Mouse (Mus musculus) kidney, embryonic 14.5 days (tissue): ENCODE measurements around the gene Cpa1. TPM values are rescaled to one million over a fixed set of nuclear protein-coding genes. Genes with fewer than 3 reads are reported as not detected.

ENCODE experiments used
- ATAC-seq: fragments of 200-750 bp; cut with Nextera tagmentation; 2 replicates; pipeline ENCODE4 v1.8.0; 2017; ENCODE audit warnings: moderate number of reproducible peaks, mild to moderate bottlenecking, moderate TSS enrichment, moderate library complexity; ENCODE audit not compliant: low FRiP score, low TSS enrichment
- H3K27ac ChIP-seq: fragments of 300-500 bp; sonication (generic); 2 replicates; pipeline ENCODE4 v1.5.1; 2014; ENCODE audit warnings: low read depth, mild to moderate bottlenecking, low read length, moderate library complexity, mixed read lengths
- H3K27me3 ChIP-seq: fragments of 300-500 bp; sonication (generic); 2 replicates; pipeline ENCODE4 v1.6.1; 2014; ENCODE audit warnings: mild to moderate bottlenecking, low read length; ENCODE audit not compliant: control insufficient read depth, insufficient read depth
- H3K36me3 ChIP-seq: fragments of 300-500 bp; sonication (generic); 2 replicates; pipeline ENCODE4 v1.6.1; 2014; ENCODE audit warnings: low read length, mixed read lengths; ENCODE audit not compliant: control insufficient read depth, insufficient read depth
- H3K4me1 ChIP-seq: fragments of 300-500 bp; sonication (generic); 2 replicates; pipeline ENCODE4 v1.6.1; 2014; ENCODE audit warnings: low read length, mixed read lengths; ENCODE audit not compliant: control insufficient read depth, insufficient read depth
- H3K4me2 ChIP-seq: fragments of 300-500 bp; sonication (generic); replicated peaks from 2 replicates; pipeline ENCODE4 v1.6.1; 2014; ENCODE audit warnings: low read depth, mild to moderate bottlenecking, low read length
- H3K4me3 ChIP-seq: fragments of 300-500 bp; sonication (generic); 2 replicates; pipeline ENCODE4 v1.5.1; 2014; ENCODE audit warnings: mild to moderate bottlenecking, low read length
- H3K9ac ChIP-seq: fragments of 300-500 bp; sonication (generic); 2 replicates; pipeline ENCODE4 v1.6.1; 2014; ENCODE audit warnings: low read depth, mild to moderate bottlenecking, low read length, moderate library complexity
- H3K9me3 ChIP-seq: fragments of 300-500 bp; sonication (generic); 2 replicates; pipeline ENCODE4 v1.6.1; 2016; ENCODE audit warnings: low read length; ENCODE audit not compliant: control insufficient read depth
- WGBS: fragments of 180-500 bp; shearing (Covaris S2); extraction: QIAGEN DNeasy Blood & Tissue Kit; methylation state at CpG from one replicate; pipeline ENCODE4 v1.1.7; 2014; 5-methylcytosine and 5-hydroxymethylcytosine counted together
- polyA plus RNA-seq: library from polyadenylated mRNA; unstranded; fragments of >200 nt; fragmentation: Nextera tagmentation; extraction: Ambion mirVana; gene quantifications from 2 replicates; pipeline ENCODE4 v1.2.1, GENCODE M21; 2014

Cpa1 gene
- polyA plus RNA-seq, 1 experiment from 2014 or later: 1.8 TPM

DNA sequence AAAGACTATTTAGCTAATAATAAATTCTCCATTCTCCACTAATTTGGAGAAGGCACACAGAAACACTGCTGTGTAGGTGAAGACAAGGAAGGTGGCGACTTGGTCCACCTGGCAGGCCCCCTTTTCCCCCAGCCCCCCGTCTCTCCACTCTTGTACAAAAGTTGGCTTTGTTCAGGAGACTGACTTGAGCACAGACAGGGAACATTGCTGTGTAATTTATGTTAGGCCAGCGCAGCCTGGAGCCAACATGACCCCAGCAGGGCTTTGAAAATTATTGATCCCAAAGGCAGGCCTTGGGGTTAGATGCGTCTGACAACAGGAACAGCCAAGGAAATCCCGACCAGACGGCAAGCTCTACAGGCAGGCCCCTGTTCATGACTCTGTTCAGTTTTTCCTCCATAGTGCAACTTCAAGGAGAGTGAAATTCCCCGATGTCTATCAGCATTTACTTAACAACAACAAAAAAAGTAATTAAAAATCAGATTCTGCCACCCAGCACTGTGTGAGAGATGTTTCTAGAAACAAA is 34.6 kb upstream of the Cpa1 start:
- Histone ChIP-seq H3K4me1 (peaks cover 23% of the 10 kb centered on the region; the same call in 1 of the 2 replicates), H3K9me3 (no peaks in the 10 kb centered on the region), H3K27ac (no peak overlapping the region), H3K4me2 (no peak overlapping the region), H3K27me3 (no peaks in the 10 kb centered on the region), H3K9ac (no peak overlapping the region), H3K4me3 (no peak overlapping the region), H3K36me3 (no peaks in the 10 kb centered on the region)
- 43% methylated on average over 7 of the region's 7 CpGs for WGBS
- no peak for ATAC-seq

DNA sequence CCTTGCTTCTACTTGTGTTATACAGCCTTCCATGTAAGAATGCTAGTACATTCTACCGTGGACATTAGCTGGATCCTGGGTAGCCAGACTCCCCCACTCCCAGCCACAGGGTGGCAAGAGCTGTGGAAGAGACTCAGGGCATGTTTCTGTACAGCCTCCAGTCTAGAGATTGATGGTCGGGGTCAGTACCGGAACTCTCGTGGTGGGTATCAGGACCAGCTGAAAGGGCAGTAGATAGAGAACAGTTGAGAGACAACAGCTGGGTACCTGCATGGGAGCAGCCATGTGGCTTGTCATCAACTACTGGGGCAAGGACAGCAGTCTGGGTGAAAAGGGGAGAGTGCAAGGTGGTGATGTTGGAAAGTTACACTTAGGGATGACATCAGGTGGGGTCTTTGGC is 33.9 kb upstream of the Cpa1 start:
- Histone ChIP-seq H3K27me3 (no peaks in the 10 kb centered on the region), H3K36me3 (no peaks in the 10 kb centered on the region), H3K4me2 (no peak overlapping the region), H3K4me3 (no peak overlapping the region), H3K9ac (no peak overlapping the region), H3K27ac (no peak overlapping the region), H3K9me3 (no peaks in the 10 kb centered on the region), H3K4me1 (peaks cover 16% of the 10 kb centered on the region; the same call in 1 of the 2 replicates)
- 66% methylated on average over 4 of the region's 4 CpGs for WGBS
- ATAC-seq: no peak

DNA sequence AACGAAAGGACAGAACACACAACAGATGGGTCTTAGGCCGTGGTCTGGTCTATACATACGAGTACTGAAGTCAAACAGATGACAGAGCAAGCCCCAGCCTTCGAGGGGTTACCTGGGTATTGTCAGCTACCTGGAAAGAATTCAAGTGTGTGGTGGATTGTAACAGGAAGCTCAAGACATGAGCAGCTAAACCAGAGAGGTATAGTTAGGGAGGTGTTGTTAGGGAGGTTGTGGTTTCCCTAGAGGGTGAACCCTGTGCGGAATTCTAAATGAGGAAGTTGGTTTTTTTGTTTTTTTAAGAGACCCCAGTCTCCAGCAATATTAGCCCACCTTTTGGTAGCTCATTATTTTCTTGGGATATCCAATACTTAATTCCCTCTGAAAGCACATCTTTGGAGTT is 33.3 kb upstream of the Cpa1 start:
- H3K4me1 ChIP-seq: peaks cover 14% of the 10 kb centered on the region; the same call in 1 of the 2 replicates
- no peak for ATAC-seq
- H3K36me3 ChIP-seq: no peaks in the 10 kb centered on the region
- 63% methylated on average over 5 of the region's 5 CpGs for WGBS
- no peaks in the 10 kb centered on the region for H3K9me3 ChIP-seq
- H3K27me3 ChIP-seq: no peaks in the 10 kb centered on the region
- H3K4me2 ChIP-seq: no peak overlapping the region
- H3K4me3 ChIP-seq: no peak overlapping the region
- H3K9ac ChIP-seq: no peak overlapping the region
- H3K27ac ChIP-seq: peak overlapping the region; percentile 27; the same call in 1 of the 2 replicates

DNA sequence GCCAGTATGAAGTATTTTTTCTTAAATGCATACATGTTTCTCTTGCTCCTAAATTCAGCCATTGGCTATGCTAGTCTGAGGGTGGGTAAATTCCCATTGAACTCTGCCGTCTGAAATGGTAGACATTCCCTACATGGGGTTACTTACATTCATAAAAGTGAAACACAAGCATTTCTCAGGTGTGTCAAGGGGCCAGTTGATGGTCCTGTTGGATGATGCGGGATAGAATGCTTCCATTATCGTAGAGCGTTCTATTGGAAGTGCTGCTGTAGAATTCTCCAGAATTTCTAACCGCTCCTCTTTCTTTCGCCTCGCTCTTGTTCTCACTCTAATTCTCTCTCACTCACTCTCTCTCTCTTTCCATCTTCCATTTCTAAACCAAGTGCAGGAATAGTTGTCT is 28.3 kb upstream of the Cpa1 start, which contains the start of gene Cpa5:
Cpa5 (plus strand) TSS at position 301 of the 400 bp plus-strand sequence.
- no peak within 1 kb of the TSS for H3K4me3 ChIP-seq
- no peaks in the 10 kb centered on the region for H3K36me3 ChIP-seq
- WGBS: 92% methylated on average over 7 of the region's 7 CpGs
- no peak within 1 kb of the TSS for H3K4me2 ChIP-seq
- H3K9me3 ChIP-seq: no peaks in the 10 kb centered on the region
- H3K27me3 ChIP-seq: no peaks in the 10 kb centered on the region
- no peak within 1 kb of the TSS for H3K27ac ChIP-seq
- ATAC-seq: no peak
- peaks cover 13% of the 10 kb centered on the region; the same call in 1 of the 2 replicates for H3K4me1 ChIP-seq
- no peak within 1 kb of the TSS for H3K9ac ChIP-seq

DNA sequence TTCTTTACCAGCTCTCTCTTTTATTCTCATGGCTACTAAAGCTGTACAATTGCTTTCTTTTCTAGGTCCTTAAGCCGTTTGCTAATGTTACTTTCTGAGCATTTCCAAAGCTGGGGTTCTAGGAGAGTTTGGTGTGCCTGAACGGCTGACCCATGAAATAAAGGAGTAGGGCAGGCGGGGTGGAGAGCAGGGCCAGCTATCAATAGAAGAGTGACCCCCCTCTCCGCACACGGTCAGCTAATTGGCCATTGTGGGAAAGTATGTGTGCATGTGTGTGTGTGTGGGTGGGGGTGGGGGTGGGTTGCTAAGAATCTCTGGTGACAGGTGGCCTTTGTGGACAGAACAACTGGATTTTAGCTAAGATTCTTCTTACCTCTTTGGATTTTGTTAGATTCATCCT is 27.8 kb upstream of the Cpa1 start:
- Histone ChIP-seq H3K4me1 (peaks cover 10% of the 10 kb centered on the region; the same call in 1 of the 2 replicates), H3K27me3 (no peaks in the 10 kb centered on the region), H3K4me3 (no peak overlapping the region), H3K9ac (no peak overlapping the region), H3K9me3 (no peaks in the 10 kb centered on the region), H3K36me3 (no peaks in the 10 kb centered on the region), H3K27ac (no peak overlapping the region), H3K4me2 (no peak overlapping the region)
- 63% methylated on average over 5 of the region's 5 CpGs for WGBS
- no peak for ATAC-seq

DNA sequence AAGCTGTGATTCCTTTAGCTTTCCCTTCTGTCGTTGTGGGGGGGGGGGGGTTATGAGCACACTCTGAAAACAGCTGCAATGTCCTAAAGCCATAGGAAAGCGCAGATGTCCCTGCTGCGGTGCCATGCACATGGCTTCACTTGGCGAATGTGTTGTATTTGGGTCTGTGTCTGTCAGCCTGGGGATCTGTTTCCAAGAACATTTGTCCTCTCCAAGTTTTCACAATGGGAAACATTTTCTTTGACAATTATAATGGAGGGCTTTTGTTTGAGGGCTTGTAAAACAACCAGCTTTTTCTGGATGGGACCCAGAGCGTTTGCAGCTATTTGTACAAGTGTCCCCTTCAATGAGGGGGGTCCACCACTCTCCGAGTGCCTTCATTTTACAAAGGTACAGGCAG is 24.8 kb upstream of the Cpa1 start:
- Histone ChIP-seq H3K4me2 (no peak overlapping the region), H3K27ac (no peak overlapping the region), H3K36me3 (no peaks in the 10 kb centered on the region), H3K4me3 (no peak overlapping the region), H3K9me3 (no peaks in the 10 kb centered on the region), H3K27me3 (no peaks in the 10 kb centered on the region), H3K9ac (no peak overlapping the region), H3K4me1 (peaks cover 29% of the 10 kb centered on the region)
- 86% methylated on average over 6 of the region's 6 CpGs for WGBS
- ATAC-seq: no peak

DNA sequence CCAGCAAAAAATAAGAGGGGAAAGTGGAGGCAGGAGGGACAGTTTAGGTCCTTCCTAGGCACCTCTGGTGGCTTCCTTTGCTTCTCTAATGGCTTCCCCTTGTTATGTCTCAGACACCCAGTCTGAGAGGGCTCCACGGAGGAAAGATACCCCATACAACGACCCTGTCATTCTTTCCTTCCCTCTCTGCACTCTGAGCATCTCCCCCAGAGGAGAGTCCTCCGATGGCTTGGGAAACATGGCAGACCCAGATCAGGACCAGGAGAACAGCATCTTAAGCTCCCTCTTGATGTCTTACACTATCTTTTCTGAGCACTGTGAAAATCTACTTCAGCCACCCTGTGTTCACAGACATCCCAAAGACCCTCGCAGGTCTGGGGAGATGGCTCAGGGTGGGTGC is 23.3 kb upstream of the Cpa1 start:
- no peak for ATAC-seq
- Histone ChIP-seq H3K27me3 (no peaks in the 10 kb centered on the region), H3K9me3 (no peaks in the 10 kb centered on the region), H3K4me3 (no peak overlapping the region), H3K9ac (no peak overlapping the region), H3K36me3 (no peaks in the 10 kb centered on the region), H3K4me2 (no peak overlapping the region), H3K27ac (peak overlapping the region; percentile 71; the same call in 1 of the 2 replicates), H3K4me1 (peaks cover 29% of the 10 kb centered on the region)
- WGBS: 32% methylated on average over 4 of the region's 4 CpGs

DNA sequence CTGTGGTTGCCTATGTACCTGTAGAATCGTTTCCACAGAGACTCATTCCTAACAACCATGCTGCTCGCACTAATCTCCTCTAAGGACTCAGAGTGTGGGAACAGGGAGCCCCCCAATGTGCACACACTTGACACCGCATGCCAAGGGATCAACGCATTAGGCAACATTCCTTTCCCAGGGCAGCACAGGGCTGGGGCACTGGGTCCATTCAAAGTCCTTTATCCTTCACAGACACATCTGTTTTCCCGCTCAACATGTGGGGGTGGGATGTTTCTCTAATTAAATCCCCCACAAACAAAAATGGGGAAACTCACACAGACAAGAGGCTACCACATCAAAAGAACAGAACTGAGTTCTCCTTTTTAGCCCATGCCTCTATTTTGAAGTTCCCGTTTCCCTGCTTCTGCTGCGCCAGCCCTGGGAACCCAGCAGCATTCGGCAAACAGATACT is 22.5 kb upstream of the Cpa1 start:
- H3K4me1 ChIP-seq: peaks cover 29% of the 10 kb centered on the region
- H3K27ac ChIP-seq: peak overlapping the region; percentile 71; the same call in 1 of the 2 replicates
- no peaks in the 10 kb centered on the region for H3K9me3 ChIP-seq
- H3K4me3 ChIP-seq: no peak overlapping the region
- 0 out of 2 replicates have a peak, but pooled peaks have one; percentile 16 for ATAC-seq
- peak overlapping the region; percentile 36 for H3K4me2 ChIP-seq
- H3K27me3 ChIP-seq: no peaks in the 10 kb centered on the region
- no peaks in the 10 kb centered on the region for H3K36me3 ChIP-seq
- peak overlapping the region; percentile 40; the same call in 1 of the 2 replicates for H3K9ac ChIP-seq
- WGBS: 10% methylated on average over 8 of the region's 8 CpGs

DNA sequence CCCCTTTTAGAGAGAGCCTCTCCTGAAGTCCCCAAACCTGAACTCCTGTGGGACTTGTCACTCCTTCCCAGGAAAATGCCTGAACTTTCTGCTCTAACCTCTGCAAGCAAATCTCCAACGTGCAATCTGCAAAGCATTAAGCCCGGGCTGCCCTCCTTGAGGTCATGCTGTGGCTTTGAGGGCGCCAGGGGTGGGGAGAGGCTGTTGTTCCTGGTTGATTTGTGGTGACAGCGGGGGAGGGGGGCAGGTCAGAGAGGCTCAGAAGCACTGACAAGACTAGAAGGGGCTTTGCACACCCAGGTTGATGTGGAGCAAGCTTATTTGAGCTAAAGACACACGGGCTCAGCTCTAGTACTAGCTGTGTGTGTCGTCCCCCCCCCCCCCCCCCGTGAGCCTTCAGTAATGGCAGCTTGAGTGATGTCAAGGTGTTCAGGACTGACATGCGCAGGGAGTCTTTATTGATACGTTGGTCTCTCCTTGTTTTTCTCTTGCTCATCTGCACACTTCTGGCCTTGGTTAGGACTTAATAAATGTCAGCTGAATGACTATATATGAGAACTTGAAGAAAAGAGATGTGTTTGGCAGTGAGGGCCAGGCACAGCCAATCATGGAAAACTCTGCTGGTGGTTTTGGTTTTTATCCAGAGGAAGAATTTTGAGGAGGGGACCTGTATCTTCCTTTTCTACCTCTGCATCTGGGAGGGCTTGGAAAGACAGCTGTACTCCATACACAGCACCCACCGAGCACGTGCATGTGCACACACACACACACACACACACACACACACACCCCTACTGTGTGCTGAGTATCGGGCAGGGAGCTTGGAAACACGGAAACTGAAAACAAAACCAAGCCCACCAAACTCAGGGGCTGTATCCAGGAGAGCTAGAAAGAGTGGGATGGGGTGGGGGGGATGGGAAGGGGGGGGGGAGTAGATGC is 21.7 kb upstream of the Cpa1 start:
- peak; percentile 82 for ATAC-seq
- Histone ChIP-seq H3K27ac (peak overlapping the region; percentile 71; the same call in 1 of the 2 replicates), H3K4me3 (peak overlapping the region; percentile 10; the same call in 1 of the 2 replicates), H3K9ac (peak overlapping the region; percentile 40; the same call in 1 of the 2 replicates), H3K9me3 (no peaks in the 10 kb centered on the region), H3K27me3 (no peaks in the 10 kb centered on the region), H3K4me2 (peak overlapping the region; percentile 36), H3K36me3 (no peaks in the 10 kb centered on the region), H3K4me1 (peaks cover 29% of the 10 kb centered on the region)
- WGBS: 8% methylated on average over 13 of the region's 13 CpGs
